Comparison of ENCODE assay signal across 25 mouse cellular contexts in genomic region chr6:5233812-5234211, GRCm38 (mm10). TPM values are rescaled to one million over a fixed set of nuclear protein-coding genes. Genes with fewer than 3 reads are reported as not detected.
A peak's percentile ranks its signal among the peaks of the same experiment; 100 is the strongest.
DNase-seq lines count a peak whose midpoint lies in the region; ATAC-seq and TF ChIP-seq lines count a peak whose summit lies in the region.
"Had no signal": no experiment of that assay in that cellular context is flagged by ENCODE, and none has a peak within 500 bp of the region (broad histone marks: within the 10 kb centered on the region; RNA-seq: fewer than 3 reads in every experiment).

No protein-coding gene starts in this region.

- no peaks in the 10 kb centered on the region for H3K27me3 ChIP-seq in forebrain, embryonic 13.5 days
- H3K27me3 ChIP-seq: embryonic facial prominence, embryonic 15.5 days; heart, embryonic 15.5 days; limb, embryonic 13.5 days; liver, embryonic 15.5 days; midbrain, embryonic 12.5 days; neural tube, embryonic 12.5 days; Patski had no signal

- H3K27ac ChIP-seq in layer of hippocampus, adult 2 months, result no peak overlapping the region
- no peak overlapping the region for H3K27ac ChIP-seq in forebrain, embryonic 13.5 days
- H3K27ac ChIP-seq: embryonic facial prominence, embryonic 15.5 days; forebrain, embryonic 10.5 days; gastrocnemius, adult 2 months; heart, adult 2 months; heart, embryonic 15.5 days; limb, embryonic 13.5 days; liver, embryonic 15.5 days; macrophage; midbrain, embryonic 12.5 days; neural tube, embryonic 12.5 days had no signal

- DNase-seq in 416B (ENCODE audit: low read depth), result peak; percentile 65
- peak; percentile 68 for DNase-seq in adrenal gland, adult 8-10 months
- peak; percentile 99 for DNase-seq in gonadal fat pad, adult 2 months (ENCODE audit: low read depth)
- no peak for DNase-seq in heart, adult 11 months
- no peak for DNase-seq in layer of hippocampus, adult 2 months (ENCODE audit: low spot score in 2 of 2)
- DNase-seq: cerebellum, adult 11-12 months; cerebellum, postnatal 25 days; embryo, embryonic 11 days; gastrocnemius, adult 2 months; heart, adult 2 months; kidney, adult 11 months; thymus, postnatal 4 days had no signal

- no peaks in the 10 kb centered on the region for H3K9me3 ChIP-seq in forebrain, embryonic 13.5 days (replicated peaks)
- H3K9me3 ChIP-seq: embryonic facial prominence, embryonic 15.5 days; forebrain, embryonic 10.5 days; heart, embryonic 15.5 days; limb, embryonic 13.5 days; liver, embryonic 15.5 days; midbrain, embryonic 12.5 days; neural tube, embryonic 12.5 days had no signal

- WGBS in forebrain, embryonic 13.5 days, result 89% methylated on average over 1 of the region's 1 CpGs

- H3K9ac ChIP-seq in forebrain, embryonic 13.5 days, result no peak overlapping the region
- H3K9ac ChIP-seq: embryonic facial prominence, embryonic 15.5 days; heart, embryonic 15.5 days; limb, embryonic 13.5 days; liver, embryonic 15.5 days; midbrain, embryonic 12.5 days; neural tube, embryonic 12.5 days had no signal

- no peak overlapping the region for H3K4me3 ChIP-seq in layer of hippocampus, adult 2 months
- H3K4me3 ChIP-seq in forebrain, embryonic 13.5 days, result no peak overlapping the region
- H3K4me3 ChIP-seq: embryonic facial prominence, embryonic 15.5 days; forebrain, embryonic 10.5 days; gastrocnemius, adult 2 months; heart, adult 2 months; heart, embryonic 15.5 days; limb, embryonic 13.5 days; liver, embryonic 15.5 days; midbrain, embryonic 12.5 days; neural tube, embryonic 12.5 days had no signal

- peak; percentile 64 for ATAC-seq in megakaryocyte, adult 5-6 weeks (ENCODE audit: poor library complexity, severe bottlenecking)
- ATAC-seq in forebrain, embryonic 13.5 days, result no peak
- ATAC-seq: Patski had no signal

- H3K4me2 ChIP-seq in forebrain, embryonic 13.5 days, result no peak overlapping the region
- H3K4me2 ChIP-seq: embryonic facial prominence, embryonic 15.5 days; heart, embryonic 15.5 days; limb, embryonic 13.5 days; liver, embryonic 15.5 days; midbrain, embryonic 12.5 days; neural tube, embryonic 12.5 days had no signal

- H3K36me3 ChIP-seq in forebrain, embryonic 13.5 days (ENCODE audit: poor library complexity, severe bottlenecking), result no peaks in the 10 kb centered on the region
- H3K36me3 ChIP-seq: embryonic facial prominence, embryonic 15.5 days; forebrain, embryonic 10.5 days; limb, embryonic 13.5 days; midbrain, embryonic 12.5 days; neural tube, embryonic 12.5 days had no signal

- no peak for TF ChIP-seq CTCF in layer of hippocampus, adult 2 months (conservative IDR thresholded peaks at IDR 0.05)

- no peaks in the 10 kb centered on the region for H3K4me1 ChIP-seq in forebrain, embryonic 13.5 days
- H3K4me1 ChIP-seq: embryonic facial prominence, embryonic 15.5 days; heart, embryonic 15.5 days; limb, embryonic 13.5 days; midbrain, embryonic 12.5 days; neural tube, embryonic 12.5 days had no signal

RNA-seq across cellular contexts. Expression of gene Pon3, which starts 22.3 kb away (rescaled TPM):
- total RNA-seq in adrenal gland, adult 8-10 months (2022), result 100 to 1,000 TPM in 1 of 4 experiments, 10 to 100 TPM in 3; 34.9 to 145 (median 79.1) TPM
- 29.3 and 38.2 TPM in 2 replicates for polyA plus RNA-seq in gonadal fat pad, adult 2 months (2012; rRNA removed)
- total RNA-seq in megakaryocyte, adult 5-6 weeks (2015), result 6.4 and 12.0 TPM in 2 replicates
- total RNA-seq in megakaryocyte, adult 5-6 weeks (2017), result 3.9 and 8.7 TPM in 2 replicates
- 1 to 10 TPM; 2.5 to 3.3 TPM for total RNA-seq in layer of hippocampus, adult 2 months (2021)
- 2.9 and 3.5 TPM in 2 replicates for polyA plus RNA-seq in forebrain, embryonic 13.5 days (2015; fragmentation: Nextera tagmentation; extraction: Ambion mirVana)

RNA-seq across cellular contexts. Expression of gene Pon1, which starts 40.1 kb away (rescaled TPM):
- total RNA-seq in adrenal gland, adult 8-10 months (2022), result 1 to 10 TPM; 1.3 to 4.7 (median 2.8) TPM
- 0.70 and 1.6 TPM in 2 replicates for polyA plus RNA-seq in gonadal fat pad, adult 2 months (2012; rRNA removed)
- not detected in 2 replicates for total RNA-seq in megakaryocyte, adult 5-6 weeks (2015)
- not detected in 2 replicates for total RNA-seq in megakaryocyte, adult 5-6 weeks (2017)
- total RNA-seq in layer of hippocampus, adult 2 months (2021), result not detected
- 0.23 TPM in 1 of 2 replicates, not detected in the other for polyA plus RNA-seq in forebrain, embryonic 13.5 days (2015; fragmentation: Nextera tagmentation; extraction: Ambion mirVana)
- total RNA-seq: layer of hippocampus, postnatal 25 days; left cerebral cortex, postnatal 10 days had no signal
- polyA plus RNA-seq: heart, embryonic 15.5 days; limb, embryonic 13.5 days; macrophage; midbrain, embryonic 12.5 days; neural tube, embryonic 12.5 days; Patski had no signal

Comparison
In these comparisons a context has a peak if more than half of its experiments do, and no peak if none do; other contexts are left out.
1. DNase-seq: peak in 416B (single experiment), adrenal gland, adult 8-10 months (single experiment) and gonadal fat pad, adult 2 months (single experiment); none in heart, adult 11 months (single experiment) and layer of hippocampus, adult 2 months (0 of 2).